Mouse (Mus musculus): ENCODE data around the gene Ntn1.

The Ntn1 gene

DNA sequence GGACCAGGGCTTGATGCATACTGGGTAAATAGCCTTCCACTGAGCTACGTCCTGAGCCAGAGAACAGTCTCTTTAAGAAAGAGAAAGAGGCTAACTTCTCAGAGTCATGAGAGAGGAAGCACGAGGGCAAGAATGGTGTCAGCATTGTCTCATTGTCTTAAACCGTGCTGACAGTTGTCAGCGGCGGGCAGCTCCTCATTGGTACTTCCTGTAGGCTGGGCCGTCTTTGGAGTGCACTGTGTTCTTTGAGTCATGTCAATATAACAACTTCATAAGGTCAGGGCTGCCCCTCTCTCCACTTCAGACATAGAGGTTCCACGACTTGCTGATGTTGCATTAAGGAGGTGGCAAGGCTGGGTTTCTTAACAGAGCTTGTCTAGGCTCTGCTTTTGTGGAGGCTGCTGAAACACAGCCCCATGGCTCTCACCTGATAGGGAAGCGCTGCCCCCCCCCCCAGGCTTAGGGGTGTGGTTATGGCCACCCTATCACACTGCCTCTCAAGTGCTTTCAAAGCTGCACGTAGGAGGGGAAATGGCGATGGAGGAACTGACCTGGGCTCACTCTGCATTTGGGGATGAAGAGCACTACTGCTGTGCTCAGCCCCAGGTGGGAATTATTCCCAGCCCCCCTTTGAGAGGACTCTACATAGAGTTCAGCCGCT, 6.8 kb upstream of the Ntn1 start:
- no peak for DNase-seq (ENCODE audit: low read depth)

DNA sequence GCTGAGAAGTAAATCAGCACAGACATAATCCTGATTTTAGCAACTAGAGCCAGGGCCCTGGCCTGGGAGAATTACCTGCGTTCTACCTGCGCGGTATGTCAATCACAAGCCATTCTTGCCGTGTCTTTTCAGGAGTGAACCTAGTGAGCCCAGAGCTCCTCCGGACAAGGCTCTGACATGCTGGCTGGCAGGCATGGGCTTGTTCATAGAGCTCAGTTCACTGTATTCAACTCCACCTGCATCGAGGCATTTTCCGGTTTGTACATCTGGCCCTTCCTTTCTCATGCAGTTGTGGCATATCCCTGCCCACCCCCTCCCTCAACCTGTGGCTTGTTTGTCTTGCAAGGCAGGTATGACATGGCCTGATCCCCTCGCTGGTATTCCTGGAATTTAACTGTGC, 5.0 kb upstream of the Ntn1 start:
- DNase-seq (ENCODE audit: low read depth), result no peak

DNA sequence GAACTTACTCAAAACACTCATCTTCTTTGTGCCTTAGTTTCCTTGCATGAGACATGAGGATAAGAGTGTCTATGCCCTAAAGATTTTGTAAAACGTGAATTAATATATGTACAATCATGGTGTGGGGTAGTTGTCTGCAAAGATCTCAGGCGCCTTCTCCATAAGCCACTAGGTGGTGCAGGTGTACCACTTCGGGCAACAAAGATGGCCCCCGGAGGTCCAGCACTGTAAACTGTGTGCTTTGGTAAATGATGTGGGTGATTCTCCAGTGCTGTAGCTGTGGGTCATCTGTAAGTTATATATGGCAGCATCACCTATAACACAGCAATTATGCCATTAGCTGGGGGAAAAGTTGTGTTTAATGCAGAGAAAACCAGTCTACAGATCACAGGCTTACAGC, 3.6 kb upstream of the Ntn1 start:
- no peak for DNase-seq (ENCODE audit: low read depth)

DNA sequence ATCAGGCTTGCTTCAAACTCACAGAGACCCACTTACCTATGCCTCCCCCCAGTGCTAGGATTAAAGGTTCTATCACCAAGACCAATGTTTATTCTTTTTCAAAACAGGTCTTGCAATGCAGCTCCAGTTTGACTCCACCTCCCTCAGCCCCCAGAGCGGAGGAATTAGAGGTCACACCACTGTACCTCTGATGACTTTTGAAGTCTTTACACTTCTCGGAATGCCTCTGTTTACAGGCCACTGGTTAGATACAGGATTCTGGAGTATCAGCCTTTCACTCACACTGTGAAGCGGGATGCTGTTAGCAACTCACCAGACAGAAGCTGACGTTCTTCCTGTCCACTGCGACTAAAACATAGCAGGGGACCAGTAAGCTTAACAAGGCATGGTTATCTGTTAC, 805 bp upstream of the Ntn1 start:
- no peak for DNase-seq (ENCODE audit: low read depth)

DNA sequence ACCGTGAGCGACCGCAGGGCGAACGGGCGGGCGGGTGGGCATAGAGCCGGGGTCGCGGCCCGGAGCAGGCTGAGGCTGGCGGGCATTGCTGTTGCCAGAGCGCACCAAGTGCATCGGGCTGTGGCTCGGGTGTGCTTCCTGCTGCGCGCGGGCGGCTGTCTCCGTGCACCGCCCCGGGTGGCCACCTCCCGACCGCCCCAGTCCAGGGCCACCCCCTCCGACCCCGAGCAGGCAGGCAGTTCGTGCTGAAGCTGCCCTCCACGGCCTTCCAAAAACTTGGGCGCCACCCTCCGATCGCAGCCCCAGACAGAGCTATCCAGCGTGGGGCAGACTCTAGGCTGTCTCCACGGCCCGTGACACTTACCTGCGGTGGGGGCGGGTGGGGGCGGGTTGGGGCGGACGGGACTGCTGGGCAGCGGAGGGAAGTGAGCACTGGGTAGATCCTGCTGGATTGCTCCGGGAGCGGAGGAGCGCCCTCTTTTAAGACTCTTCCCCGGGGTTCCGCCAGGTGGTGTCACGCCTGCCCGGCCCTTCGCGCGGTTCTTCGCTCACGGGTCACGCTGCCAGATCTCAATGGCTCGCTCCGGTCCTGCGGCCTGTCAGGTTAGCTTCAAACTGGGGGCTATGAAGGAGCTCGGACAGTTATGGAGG, 477 bp downstream of the Ntn1 start:
- DNase-seq (ENCODE audit: low read depth), result no peak

DNA sequence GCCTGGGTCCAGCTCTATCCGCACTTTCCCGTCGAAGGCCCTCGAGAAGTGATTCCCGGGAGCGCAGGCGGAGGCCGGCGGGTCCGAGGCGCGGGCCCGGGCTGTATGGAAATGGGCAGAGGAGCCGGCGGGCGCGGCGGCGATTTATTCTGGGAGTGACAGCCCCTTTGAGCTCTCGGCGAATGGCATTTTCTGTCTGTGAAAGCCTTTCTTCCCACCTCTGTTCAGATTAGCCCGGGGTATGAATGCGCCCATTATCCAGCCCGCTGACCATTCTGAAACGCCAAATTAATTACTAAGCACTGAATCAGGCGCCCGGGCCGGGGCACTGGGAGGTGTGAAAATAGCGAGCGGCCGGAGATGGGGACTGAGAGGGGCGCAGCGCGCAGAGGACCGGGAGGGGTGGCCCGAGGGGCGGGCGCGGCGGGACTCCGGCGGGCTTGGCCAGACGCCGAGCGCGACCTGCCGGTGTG, 1.0 kb downstream of the Ntn1 start:
- DNase-seq (ENCODE audit: low read depth), result no peak

DNA sequence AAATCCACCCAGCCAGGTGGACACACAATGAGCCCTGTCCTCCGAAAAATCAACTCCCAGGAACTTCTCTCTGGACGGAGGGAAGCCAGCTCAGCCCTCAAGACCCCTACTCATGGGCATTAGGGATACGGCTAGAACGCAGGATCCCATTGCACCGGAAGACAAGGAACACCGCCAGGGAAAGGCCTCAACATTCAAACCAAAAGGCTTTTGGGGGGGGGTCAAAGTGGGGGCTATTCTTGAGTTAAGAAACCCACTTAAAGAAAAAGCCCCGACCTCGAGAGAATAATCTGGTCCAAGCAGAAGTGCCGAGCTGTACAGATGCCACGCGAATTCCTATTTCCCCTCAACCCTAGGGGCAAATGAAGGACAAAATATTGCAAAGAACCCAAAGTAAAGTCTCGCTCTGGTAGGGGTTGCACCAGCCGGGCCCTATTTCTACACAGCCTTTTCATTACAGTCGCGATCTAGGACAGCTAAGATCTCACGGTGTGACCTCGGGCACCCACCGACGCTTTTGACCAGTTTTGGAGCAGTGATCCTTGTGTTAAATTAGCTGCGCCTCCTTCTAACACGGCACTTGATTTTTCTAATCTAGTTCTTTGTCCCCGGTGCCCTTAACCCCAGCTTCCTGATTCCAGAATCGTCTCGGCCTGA, 1.6 kb downstream of the Ntn1 start:
- DNase-seq (ENCODE audit: low read depth), result no peak

DNA sequence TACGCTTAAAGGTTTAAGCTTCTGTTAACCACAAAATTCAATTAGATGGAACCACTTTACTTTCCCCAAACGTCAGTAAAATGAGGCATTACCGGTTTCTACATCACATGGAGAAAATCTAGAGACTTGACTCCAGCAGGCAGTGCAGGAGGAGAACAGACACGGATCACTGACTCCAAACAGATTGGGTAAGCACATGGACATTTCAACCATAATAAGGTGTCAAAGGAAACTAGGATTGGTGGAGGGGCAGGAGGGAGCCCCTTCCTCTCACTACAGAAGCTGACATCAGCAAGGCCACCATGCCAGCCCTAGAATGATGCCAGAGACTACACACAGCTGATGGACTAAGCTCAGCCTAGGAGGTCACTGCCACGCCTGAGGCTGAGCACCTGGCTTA, 5.1 kb downstream of the Ntn1 start:
- DNase-seq (ENCODE audit: low read depth), result no peak

DNA sequence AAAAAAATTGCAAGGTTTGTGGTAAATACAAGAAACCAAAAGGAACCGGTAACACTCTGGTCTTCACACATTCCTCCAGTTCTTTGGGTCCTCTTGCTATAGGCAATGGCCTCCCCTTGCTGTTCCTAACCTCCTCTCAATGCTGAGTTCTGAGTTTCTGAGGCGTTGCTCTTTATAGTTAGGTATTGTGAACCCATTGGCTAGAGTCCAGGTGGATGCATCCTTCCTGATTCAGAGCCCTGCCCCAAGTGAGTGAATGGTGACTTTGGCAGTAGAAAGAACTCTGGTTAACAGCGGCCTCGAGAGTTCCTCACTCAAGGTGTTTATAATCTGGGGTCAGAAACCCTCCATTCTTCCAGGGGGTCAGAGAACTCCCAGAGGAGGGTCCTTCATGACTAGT, 5.9 kb downstream of the Ntn1 start:
- no peak for DNase-seq (ENCODE audit: low read depth)

DNA sequence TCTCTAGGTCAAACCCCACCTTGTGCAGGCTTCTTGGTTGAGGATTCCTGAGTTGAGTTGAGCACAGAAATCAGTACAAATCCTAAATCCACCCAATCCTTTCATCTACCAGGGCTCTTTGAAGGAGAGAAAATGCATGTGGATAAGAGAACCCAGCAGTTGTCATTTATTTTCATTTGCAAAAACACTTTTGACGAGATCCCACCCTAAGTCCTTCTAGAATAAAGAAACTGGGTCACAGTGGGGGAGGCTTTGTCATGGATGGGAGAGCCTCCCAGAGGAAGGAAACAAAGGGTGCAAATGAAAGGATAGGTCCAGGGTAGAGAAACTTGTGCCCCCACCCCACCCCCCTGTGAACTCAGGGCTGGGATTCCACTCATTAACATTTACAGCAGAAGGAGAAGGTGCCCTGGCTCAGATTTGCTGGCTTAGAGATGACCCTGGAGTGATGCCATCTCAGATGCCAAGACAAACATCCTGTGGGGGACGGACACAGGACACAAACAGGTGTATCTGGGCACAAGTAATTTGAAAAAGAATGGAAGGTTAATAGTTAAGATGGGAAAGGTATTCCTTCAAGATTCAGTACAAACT, 6.6 kb downstream of the Ntn1 start:
- no peak for DNase-seq (ENCODE audit: low read depth)

DNA sequence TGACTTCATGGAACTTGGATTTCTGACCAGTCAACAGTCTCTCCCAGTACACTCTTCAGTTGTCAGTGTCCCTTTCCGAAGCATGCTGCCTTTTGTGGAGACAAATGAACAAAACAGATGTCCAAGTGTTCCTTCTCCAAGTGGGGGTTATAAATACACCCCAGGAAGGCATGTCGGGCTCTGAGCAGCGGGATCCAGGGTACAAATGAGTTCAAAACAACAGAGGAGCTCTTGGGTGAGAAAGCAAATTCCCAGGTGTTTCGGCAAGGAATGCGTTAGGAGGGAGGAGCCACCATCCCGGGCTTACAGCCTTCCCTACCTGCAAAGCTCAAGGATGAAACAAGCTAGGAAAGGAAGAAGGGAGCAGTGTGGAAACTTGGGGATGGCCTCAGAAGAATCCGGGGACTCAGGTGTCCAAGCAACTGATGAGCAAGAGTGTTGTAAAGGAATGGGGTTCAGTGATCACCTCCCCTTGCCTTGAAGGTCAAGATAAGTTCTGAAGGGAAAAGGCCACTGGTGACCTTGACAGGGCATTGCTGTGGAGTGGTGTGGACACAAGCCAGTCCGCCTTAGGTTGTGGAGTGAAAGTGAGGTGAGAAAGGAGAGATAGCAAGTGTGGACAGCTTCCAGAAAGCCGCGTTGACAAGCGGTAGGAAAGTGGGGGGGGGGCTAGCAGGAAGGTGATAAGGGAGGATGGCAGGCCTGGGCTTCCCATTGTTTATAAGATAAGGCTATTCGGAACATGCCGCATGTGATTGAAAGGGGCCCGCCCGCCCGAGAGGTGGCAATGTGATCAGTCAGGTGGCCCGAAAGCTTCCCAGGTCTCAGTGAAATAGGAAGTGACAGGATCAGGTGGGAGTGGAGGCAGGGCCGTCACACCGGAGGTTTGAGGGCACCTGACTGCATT, 10.0 kb downstream of the Ntn1 start:
- DNase-seq (ENCODE audit: low read depth), result no peak

DNA sequence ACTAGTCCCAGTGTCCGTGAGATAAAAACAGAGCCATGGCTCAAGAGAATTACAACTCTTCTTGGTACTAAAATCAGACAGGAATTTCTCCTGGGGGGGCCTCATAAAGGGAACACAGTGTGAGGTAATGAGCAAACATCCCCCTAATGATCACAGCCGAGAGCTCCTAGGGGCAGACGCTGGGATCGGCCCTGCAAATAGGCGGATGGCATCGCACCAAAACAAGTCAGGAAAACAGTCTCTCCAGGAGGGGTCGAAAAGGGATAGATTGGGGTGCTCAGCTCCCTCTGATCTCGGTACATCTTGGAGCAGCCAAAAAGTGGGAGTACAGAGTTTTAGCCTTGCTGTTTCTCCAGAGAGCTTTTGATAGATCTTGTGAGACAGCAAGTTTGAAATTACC, 11.0 kb downstream of the Ntn1 start:
- no peak for DNase-seq (ENCODE audit: low read depth)

DNA sequence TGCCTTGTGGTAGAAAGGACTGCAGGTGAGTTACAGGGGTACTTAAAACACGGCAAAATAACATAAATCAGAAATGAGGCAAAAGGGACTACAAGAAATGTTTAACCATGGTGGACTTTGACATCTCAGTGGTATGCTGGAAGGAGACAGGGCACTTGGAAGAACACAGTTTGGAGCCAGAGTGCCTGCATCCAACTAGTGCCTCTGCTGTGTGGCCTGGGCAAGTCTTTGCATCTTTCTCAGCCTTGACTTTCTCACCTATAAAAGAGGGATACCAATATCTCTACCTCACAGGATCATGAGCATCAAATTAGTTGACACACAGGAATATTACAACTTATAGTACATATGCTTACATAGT, 12.0 kb downstream of the Ntn1 start:
- DNase-seq (ENCODE audit: low read depth), result no peak

DNA sequence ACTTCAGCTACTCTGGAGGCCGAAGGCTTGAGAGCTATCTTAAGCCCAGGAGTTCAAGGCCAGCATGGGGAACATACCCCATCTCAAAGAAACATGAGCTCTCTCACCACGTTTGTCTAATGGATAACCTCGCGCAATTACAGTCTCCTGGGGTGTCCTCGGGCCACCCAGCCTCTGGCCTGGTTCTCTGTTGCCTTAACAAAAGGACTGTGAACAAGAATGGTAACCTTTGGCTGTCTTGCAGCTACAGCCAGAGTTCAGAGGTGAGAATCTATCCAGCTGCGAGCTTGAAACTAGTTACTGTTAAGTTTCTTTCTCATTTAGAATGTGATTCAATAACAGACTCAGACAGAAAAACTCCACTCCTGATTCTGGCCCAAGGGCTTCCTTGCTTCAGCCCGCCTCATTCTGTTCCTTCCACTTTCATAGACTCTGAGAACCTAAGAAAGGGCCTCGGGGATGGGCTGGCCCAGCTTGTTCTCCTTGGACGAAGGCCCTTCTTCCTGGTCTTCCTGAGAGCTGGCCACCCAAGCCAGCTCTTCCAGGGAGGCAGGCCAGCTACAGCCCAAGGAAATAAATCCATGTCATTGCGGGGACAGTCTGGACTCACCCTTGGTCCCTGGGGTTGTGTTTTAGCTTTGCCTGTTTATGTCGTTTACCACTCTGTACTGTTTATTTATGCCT, 12.5 kb downstream of the Ntn1 start:
- no peak for DNase-seq (ENCODE audit: low read depth)

DNA sequence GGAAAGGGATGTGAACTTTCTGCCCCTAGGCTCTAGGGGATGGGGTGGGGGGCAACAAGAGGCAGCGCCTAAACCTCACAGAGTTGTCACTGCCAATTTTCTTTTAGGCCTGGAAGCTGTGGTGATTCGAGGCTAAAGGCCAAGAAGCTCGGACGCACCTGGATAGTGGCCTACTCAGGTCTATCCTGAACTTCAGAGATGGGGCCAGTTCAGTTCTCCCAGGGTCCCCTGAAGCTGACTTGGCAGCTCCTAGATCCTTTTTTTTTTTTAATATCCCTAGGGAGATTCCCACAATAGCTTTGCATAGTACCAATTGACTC, 13.2 kb downstream of the Ntn1 start:
- DNase-seq (ENCODE audit: low read depth), result no peak

DNA sequence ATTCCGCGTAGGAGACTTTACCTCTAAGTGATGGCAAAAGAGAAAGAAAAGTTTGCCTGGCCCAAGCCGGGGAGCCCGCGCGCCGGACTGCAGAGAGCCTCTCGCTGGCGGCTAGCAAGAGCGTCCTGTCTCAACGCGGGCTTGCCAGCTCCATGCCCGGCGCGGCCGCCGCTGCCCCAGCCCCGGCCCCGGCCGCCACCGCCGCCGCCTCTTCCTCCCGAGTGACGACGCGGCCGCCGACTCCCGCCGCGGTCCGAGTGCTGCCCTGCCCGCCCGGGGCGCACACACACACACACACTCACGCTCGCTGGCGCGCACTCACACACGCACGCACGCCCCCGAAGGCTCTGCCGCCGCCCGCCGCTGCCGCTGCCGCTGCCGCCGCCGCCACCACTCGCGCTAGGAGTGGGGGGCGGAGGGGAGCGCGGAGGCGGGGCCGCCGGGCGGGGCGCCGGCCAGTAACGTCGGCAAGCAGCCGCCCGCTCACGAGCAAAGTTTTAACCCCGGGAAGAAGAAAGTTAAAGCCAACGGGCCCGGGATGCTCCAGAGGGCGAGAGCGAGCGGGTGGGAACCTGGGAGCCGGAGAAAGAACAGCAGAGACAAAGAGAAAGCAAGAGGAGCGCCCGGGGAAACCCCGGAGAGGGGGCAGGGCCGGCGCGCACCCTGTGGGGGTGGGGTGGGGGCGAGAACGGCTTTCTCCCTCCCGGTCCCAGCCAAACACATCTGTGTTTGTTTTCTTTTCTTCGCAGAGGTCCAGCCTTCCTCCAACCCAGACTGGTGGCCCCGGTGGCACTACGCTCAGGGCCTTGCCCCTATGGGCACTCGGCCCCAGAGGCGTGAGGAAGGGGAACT, 13.8 kb downstream of the Ntn1 start:
- DNase-seq (ENCODE audit: low read depth), result no peak

DNA sequence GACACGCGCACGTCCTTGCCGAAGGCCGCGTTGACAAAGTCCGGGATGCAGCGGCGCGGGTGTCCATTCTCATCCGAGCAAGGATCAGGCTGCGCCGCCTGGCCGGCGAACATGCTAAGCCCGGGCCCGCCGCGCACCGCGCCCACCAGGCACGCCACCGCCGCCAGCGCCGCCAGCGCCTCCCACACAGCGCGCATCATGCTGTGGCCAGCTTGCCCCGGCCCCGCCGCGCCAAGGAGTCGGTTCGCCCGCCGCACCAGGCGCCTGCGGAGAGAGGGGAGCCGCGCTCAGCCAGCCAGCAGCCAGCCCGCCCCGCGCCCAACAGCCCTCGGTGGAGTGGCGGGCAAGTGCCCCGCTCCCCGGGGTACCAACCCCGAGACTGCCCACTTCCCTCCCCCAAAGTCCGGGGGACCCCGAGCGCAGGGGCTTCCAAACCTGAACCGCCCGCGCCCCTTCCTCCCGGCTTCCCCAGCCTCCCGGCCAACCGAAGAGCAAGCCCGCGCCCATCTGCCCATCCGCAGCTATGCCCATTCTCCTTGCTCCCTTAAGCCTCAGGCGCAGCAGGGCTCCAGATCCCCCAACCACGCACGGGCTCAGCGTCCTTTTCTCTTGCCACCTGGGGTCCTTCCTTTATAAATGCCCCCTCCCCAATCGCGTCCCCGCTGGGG, 14.6 kb downstream of the Ntn1 start:
- DNase-seq (ENCODE audit: low read depth), result no peak

DNA sequence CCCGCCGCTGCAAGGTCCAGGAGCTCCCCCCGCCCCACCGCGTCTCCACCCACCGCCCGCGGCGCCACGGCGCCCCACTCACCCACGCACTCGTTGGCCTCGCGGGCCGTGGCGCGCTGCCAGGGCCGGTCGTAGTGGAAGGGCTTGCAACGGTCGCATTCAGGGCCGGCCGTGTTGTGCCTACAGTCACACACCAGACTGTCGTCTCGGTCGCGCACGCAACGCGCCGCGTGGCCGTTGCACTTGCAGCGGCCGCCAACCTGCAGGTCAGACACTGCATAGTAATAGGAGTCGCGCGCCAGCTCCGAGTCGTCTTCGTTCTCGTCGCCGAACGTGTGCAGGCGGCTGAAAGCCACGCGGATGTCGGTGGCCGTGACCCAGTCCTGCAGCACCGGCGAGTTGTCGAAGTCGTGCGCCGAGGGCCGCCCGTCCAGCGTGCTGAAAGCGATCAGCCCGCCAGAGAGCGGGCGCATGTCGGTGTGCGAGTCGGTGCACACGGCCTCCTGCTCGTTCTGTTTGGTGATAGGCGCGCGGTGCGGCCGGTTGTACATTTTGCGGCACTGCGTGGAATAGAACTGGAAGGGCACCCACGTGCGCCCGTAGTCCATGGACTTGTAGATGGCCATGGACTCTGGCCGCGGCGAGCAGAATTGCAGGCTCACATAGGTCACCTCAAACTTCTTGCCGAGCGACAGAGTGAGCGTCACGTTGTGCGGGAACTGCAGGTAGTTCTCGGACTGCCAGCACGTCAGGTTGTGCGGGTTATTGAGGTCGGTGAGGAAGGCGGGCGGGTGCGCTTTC, 15.4 kb downstream of the Ntn1 start:
- no peak for DNase-seq (ENCODE audit: low read depth)

DNA sequence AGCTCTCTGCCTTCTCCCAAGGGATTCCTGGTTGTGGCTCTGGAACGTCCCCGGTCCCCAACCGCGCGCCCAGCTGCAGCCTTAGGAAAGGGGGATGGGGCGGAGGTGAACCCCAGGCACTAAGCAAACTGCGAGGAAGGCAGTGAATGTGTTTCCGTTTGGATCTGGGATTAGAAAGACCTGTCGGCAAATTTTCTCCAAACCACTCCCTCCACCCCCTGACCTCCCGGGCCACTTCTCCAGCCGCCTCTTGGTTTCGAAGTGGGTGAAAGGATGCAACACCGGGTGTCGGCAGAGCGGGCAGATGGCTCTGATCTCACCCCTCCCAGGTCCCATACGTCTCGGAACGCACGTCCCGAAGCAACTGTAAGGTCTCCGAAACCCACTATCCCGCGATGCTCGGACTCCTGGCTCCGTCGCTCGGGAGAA, 16.0 kb downstream of the Ntn1 start:
- DNase-seq (ENCODE audit: low read depth), result no peak
